Mouse (Mus musculus) testis, adult 2 months (tissue): ENCODE measurements around the gene Coro2b. TPM values are rescaled to one million over a fixed set of nuclear protein-coding genes. Genes with fewer than 3 reads are reported as not detected.

Source experiments
- H3K27ac ChIP-seq: fragments of 200-500 bp; 2 replicates; pipeline ENCODE4 v1.5.1; 2012; ENCODE audit warnings: low read depth, low read length; ENCODE audit not compliant: control insufficient read depth, insufficient read depth
- H3K27me3 ChIP-seq: fragments of 200-500 bp; 2 replicates; pipeline ENCODE4 v1.6.1; 2012; ENCODE audit warnings: mild to moderate bottlenecking, low read length, moderate library complexity; ENCODE audit not compliant: control insufficient read depth, insufficient read depth
- H3K36me3 ChIP-seq: fragments of 200-500 bp; 2 replicates; pipeline ENCODE4 v1.6.1; 2012; ENCODE audit warnings: mild to moderate bottlenecking, low read length; ENCODE audit not compliant: control insufficient read depth, insufficient read depth
- H3K4me1 ChIP-seq: fragments of 200-500 bp; 2 replicates; pipeline ENCODE4 v1.6.1; 2012; ENCODE audit warnings: low read length; ENCODE audit not compliant: control insufficient read depth, insufficient read depth
- H3K4me3 ChIP-seq: fragments of 200-500 bp; 2 replicates; pipeline ENCODE4 v1.5.1; 2012; ENCODE audit warnings: low read depth, mild to moderate bottlenecking, low read length, moderate library complexity, mixed read lengths; ENCODE audit not compliant: control insufficient read depth
- CTCF ChIP-seq: fragments of 200-500 bp; IDR thresholded peaks from 2 replicates; pipeline ENCODE4 v1.5.1; 2012; ENCODE audit warnings: low read depth, mild to moderate bottlenecking, inconsistent platforms, low read length, moderate library complexity; ENCODE audit not compliant: control insufficient read depth, insufficient read depth, insufficient replicate concordance
- POLR2A ChIP-seq: fragments of 200-500 bp; IDR thresholded peaks from 2 replicates; pipeline ENCODE4 v1.6.1; 2012; ENCODE audit warnings: low read depth, mild to moderate bottlenecking, inconsistent platforms, low read length, moderate library complexity; ENCODE audit not compliant: control insufficient read depth
- polyA plus RNA-seq: library from polyadenylated mRNA; depleted of rRNA; stranded (reverse); fragments of >200 nt; gene quantifications from 2 replicates; pipeline ENCODE4 v1.2.3, GENCODE M21; 2012

Coro2b gene
- polyA plus RNA-seq, 1 experiment = 2.9 TPM

- H3K27ac ChIP-seq = no peak overlapping the region
Measured at GRCm38 (mm10) chr9:62501566-62501965, 35.3 kb downstream of the Coro2b start.

DNA sequence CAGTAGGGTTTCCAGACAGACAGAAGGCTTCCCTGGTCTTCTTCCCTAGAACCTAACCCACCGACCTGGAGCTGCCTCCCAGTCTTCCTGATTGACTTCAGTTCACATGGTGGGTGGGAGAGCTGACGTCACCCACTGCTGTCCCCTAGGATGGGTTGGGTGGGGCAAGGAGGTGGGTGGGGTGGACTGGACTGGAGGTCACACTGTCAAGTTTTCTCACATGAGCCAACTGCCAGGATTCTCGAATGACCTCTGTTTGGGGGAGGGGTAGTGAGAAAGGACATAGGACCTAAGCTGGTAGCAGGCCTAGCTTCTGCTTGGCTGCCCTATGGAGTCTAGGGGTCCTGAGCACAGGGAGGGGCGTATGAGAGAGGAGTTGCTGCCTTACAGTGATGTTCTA is 36.8 kb downstream of the Coro2b start:
- Histone ChIP-seq H3K4me1 (no peaks in the 10 kb centered on the region), H3K27ac (no peak overlapping the region), H3K36me3 (no peaks in the 10 kb centered on the region), H3K27me3 (no peaks in the 10 kb centered on the region), H3K4me3 (no peak overlapping the region; the same call in 1 of the 2 replicates)
- TF ChIP-seq CTCF (no peak), POLR2A (no peak)

More at GRCm38 (mm10) chr9:62501566-62501965, 35.3 kb downstream of the Coro2b start:
- Histone ChIP-seq H3K4me1 (no peaks in the 10 kb centered on the region), H3K36me3 (no peaks in the 10 kb centered on the region), H3K27me3 (no peaks in the 10 kb centered on the region), H3K4me3 (no peak overlapping the region)
- TF ChIP-seq CTCF (no peak), POLR2A (no peak)

GRCm38 (mm10) chr9:62498945-62499344 is 37.9 kb downstream of the Coro2b start:
- no peak overlapping the region for H3K4me3 ChIP-seq
- H3K4me1 ChIP-seq = no peaks in the 10 kb centered on the region
- TF ChIP-seq POLR2A (no peak), CTCF (no peak)
- H3K27ac ChIP-seq = no peak overlapping the region
- no peaks in the 10 kb centered on the region for H3K27me3 ChIP-seq
- no peaks in the 10 kb centered on the region for H3K36me3 ChIP-seq

DNA sequence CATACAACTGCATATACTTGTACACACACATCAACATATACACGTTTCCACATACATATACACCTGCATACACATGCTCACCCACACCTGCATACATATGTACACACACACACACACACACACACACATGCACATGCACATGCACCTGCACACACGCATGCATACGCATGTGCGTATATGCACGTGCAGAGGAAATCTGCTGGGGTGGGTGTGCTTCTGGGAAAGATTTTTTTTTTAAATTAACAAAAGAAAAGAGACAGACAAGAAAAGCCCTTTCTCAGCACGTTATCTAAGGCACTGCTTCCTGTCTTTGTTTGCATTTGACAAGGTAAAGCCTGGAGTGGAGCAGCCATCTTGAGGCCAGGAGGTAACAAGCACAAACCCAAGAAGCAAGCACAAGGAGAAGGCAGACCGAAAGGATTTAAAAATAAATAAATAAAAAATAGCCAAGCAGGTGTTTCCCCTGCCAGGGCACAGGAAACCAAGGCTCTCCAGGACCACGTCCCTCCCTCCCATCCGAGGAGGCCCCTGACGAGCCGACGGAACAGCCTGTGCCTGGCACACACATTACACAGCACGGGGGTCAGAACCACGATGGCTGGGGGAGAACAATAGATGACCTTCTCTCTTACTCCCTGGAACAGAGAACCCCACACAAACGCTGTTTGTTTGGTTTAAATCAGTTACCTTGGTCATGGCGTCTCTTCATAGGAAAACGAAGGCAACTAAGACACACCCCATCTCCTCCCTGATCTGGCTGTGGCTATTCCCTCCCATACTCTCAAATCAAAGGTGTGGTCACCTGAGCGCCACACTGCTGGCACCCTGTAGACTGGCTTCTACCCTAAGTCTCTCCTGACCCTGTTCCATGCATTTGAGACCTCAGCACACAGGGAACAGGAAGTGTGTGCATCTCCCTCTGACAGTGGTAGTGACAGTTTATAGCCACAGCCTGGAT is 39.4 kb downstream of the Coro2b start:
- H3K27ac ChIP-seq = no peak overlapping the region
- H3K36me3 ChIP-seq = no peaks in the 10 kb centered on the region
- H3K27me3 ChIP-seq = no peaks in the 10 kb centered on the region
- TF ChIP-seq CTCF = no peak
- no peak for TF ChIP-seq POLR2A
- no peaks in the 10 kb centered on the region for H3K4me1 ChIP-seq
- H3K4me3 ChIP-seq = no peak overlapping the region

DNA sequence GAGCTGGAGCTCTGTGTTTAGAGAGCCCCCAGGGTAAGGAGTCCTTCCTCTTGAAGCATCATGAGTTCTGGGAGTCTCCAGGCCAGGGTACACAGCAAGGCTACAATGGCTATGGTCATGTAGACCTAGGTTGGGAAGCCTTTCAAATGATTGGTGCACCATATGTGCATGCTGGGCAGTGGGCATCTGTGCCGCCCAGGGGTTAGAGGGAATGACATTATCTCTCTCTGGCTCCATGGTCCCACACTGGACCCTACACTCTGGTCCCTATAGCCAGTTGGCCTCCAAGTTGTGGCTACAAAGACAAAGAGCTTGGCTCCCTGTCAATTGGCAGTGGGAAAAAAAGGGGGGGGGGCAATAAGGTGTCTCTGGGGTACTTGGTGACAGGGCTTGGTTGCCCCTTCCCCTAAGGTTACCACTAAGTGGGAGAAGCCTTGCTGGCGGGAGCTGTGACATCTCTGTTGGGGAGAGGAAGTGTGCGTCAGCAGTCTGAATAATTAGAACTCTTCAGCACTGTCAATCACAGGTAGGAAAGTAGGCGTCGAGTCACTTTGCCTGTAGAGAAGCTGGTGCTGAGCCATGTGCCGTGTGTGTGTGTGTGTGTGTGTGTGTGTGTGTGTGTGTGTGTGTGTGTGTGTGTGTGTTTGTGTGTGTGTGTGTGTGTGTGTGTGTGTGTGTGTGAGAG is 44.4 kb downstream of the Coro2b start:
- TF ChIP-seq CTCF (no peak), POLR2A (no peak)

GRCm38 (mm10) chr9:62491611-62492010 is 45.2 kb downstream of the Coro2b start:
- no peaks in the 10 kb centered on the region for H3K27me3 ChIP-seq
- no peaks in the 10 kb centered on the region; the same call in 1 of the 2 replicates for H3K4me1 ChIP-seq
- no peaks in the 10 kb centered on the region for H3K36me3 ChIP-seq
- H3K4me3 ChIP-seq = no peak overlapping the region
- no peak for TF ChIP-seq POLR2A
- no peak for TF ChIP-seq CTCF
- H3K27ac ChIP-seq = no peak overlapping the region

More for the DNA sequence above, 44.4 kb downstream of the Coro2b start:
- no peak overlapping the region for H3K27ac ChIP-seq
- H3K4me3 ChIP-seq = no peak overlapping the region
- H3K27me3 ChIP-seq = no peaks in the 10 kb centered on the region
- H3K4me1 ChIP-seq = no peaks in the 10 kb centered on the region; the same call in 1 of the 2 replicates
- H3K36me3 ChIP-seq = no peaks in the 10 kb centered on the region

- H3K4me3 ChIP-seq = no peak overlapping the region
- H3K4me1 ChIP-seq = no peaks in the 10 kb centered on the region; the same call in 1 of the 2 replicates
- H3K27ac ChIP-seq = no peak overlapping the region
- H3K36me3 ChIP-seq = no peaks in the 10 kb centered on the region
- TF ChIP-seq POLR2A (no peak), CTCF (0 out of 2 replicates have a peak, but pooled peaks have one; percentile 17)
- no peaks in the 10 kb centered on the region for H3K27me3 ChIP-seq
Measured at GRCm38 (mm10) chr9:62491104-62491503, 45.7 kb downstream of the Coro2b start.
